Mouse (Mus musculus): ENCODE data around the gene Myh7. TPM values are rescaled to one million over a fixed set of nuclear protein-coding genes. Genes with fewer than 3 reads are reported as not detected.
A peak's percentile ranks its signal among the peaks of the same experiment; 100 is the strongest.
"Not testable (repeated sequence)": the region's sequence is repeated elsewhere in the genome, so short reads cannot be mapped to it uniquely, and the experiment has no call there.

Myh7 gene
- polyA plus RNA-seq, 1 experiment from 2014 or later = 2.0 TPM

- H3K36me3 ChIP-seq (ENCODE audit: control insufficient read depth, insufficient read depth, low read length); H3K9me3 ChIP-seq (ENCODE audit: control insufficient read depth, low read length); H3K4me2 ChIP-seq (replicated peaks; ENCODE audit: low read depth, low read length); H3K4me3 ChIP-seq (ENCODE audit: low read length); H3K9ac ChIP-seq (ENCODE audit: low read depth, low read length); H3K27me3 ChIP-seq (ENCODE audit: control insufficient read depth, insufficient read depth, low read length); H3K27ac ChIP-seq (ENCODE audit: low read depth, low read length); ATAC-seq (ENCODE audit: low FRiP score, low TSS enrichment): not testable (repeated sequence)
- H3K4me1 ChIP-seq (ENCODE audit: control insufficient read depth, insufficient read depth, low read length) = peaks cover 18% of the 10 kb centered on the region
- 80% methylated on average over 5 of the region's 5 CpGs for WGBS
Measured at GRCm38 (mm10) chr14:54999868-55000267, 5.4 kb upstream of the Myh7 start.

GRCm38 (mm10) chr14:54998680-54999079 lies 4.3 kb upstream of the Myh7 start:
- H3K9me3 ChIP-seq (ENCODE audit: control insufficient read depth, low read length) = no peaks in the 10 kb centered on the region
- no peak overlapping the region for H3K27ac ChIP-seq (ENCODE audit: low read depth, low read length)
- H3K4me1 ChIP-seq (ENCODE audit: control insufficient read depth, insufficient read depth, low read length) = peaks cover 20% of the 10 kb centered on the region
- no peaks in the 10 kb centered on the region for H3K27me3 ChIP-seq (ENCODE audit: control insufficient read depth, insufficient read depth, low read length)
- no peak overlapping the region for H3K4me3 ChIP-seq (ENCODE audit: low read length)
- no peak overlapping the region for H3K4me2 ChIP-seq (replicated peaks; ENCODE audit: low read depth, low read length)
- no peaks in the 10 kb centered on the region for H3K36me3 ChIP-seq (ENCODE audit: control insufficient read depth, insufficient read depth, low read length)
- no peak overlapping the region for H3K9ac ChIP-seq (ENCODE audit: low read depth, low read length)
- ATAC-seq (ENCODE audit: low FRiP score, low TSS enrichment) = no peak

- ATAC-seq (ENCODE audit: low FRiP score, low TSS enrichment) = no peak
- Histone ChIP-seq H3K9ac (ENCODE audit: low read depth, low read length) (no peak overlapping the region), H3K4me2 (replicated peaks; ENCODE audit: low read depth, low read length) (no peak overlapping the region), H3K4me3 (ENCODE audit: low read length) (no peak overlapping the region), H3K4me1 (ENCODE audit: control insufficient read depth, insufficient read depth, low read length) (peaks cover 14% of the 10 kb centered on the region), H3K27me3 (ENCODE audit: control insufficient read depth, insufficient read depth, low read length) (no peaks in the 10 kb centered on the region), H3K36me3 (ENCODE audit: control insufficient read depth, insufficient read depth, low read length) (no peaks in the 10 kb centered on the region), H3K9me3 (ENCODE audit: control insufficient read depth, low read length) (no peaks in the 10 kb centered on the region), H3K27ac (ENCODE audit: low read depth, low read length) (peak overlapping the region; percentile 52)
- 36% methylated on average over 4 of the region's 4 CpGs for WGBS
Measured at GRCm38 (mm10) chr14:54997297-54997696, 2.9 kb upstream of the Myh7 start.

GRCm38 (mm10) chr14:54996793-54997192 lies 2.4 kb upstream of the Myh7 start:
- Histone ChIP-seq H3K9ac (ENCODE audit: low read depth, low read length) (no peak overlapping the region), H3K4me2 (replicated peaks; ENCODE audit: low read depth, low read length) (no peak overlapping the region), H3K27me3 (ENCODE audit: control insufficient read depth, insufficient read depth, low read length) (no peaks in the 10 kb centered on the region), H3K36me3 (ENCODE audit: control insufficient read depth, insufficient read depth, low read length) (no peaks in the 10 kb centered on the region), H3K4me3 (ENCODE audit: low read length) (no peak overlapping the region), H3K27ac (ENCODE audit: low read depth, low read length) (peak overlapping the region; percentile 52), H3K9me3 (ENCODE audit: control insufficient read depth, low read length) (no peaks in the 10 kb centered on the region), H3K4me1 (ENCODE audit: control insufficient read depth, insufficient read depth, low read length) (peaks cover 14% of the 10 kb centered on the region)
- 38% methylated on average over 9 of the region's 9 CpGs for WGBS
- peak; percentile 67 for ATAC-seq (ENCODE audit: low FRiP score, low TSS enrichment)

- Histone ChIP-seq H3K27me3 (ENCODE audit: control insufficient read depth, insufficient read depth, low read length) (no peaks in the 10 kb centered on the region), H3K4me1 (ENCODE audit: control insufficient read depth, insufficient read depth, low read length) (peaks cover 14% of the 10 kb centered on the region), H3K4me2 (replicated peaks; ENCODE audit: low read depth, low read length) (no peak overlapping the region), H3K36me3 (ENCODE audit: control insufficient read depth, insufficient read depth, low read length) (no peaks in the 10 kb centered on the region), H3K27ac (ENCODE audit: low read depth, low read length) (no peak overlapping the region), H3K4me3 (ENCODE audit: low read length) (no peak overlapping the region), H3K9ac (ENCODE audit: low read depth, low read length) (no peak overlapping the region), H3K9me3 (ENCODE audit: control insufficient read depth, low read length) (no peaks in the 10 kb centered on the region)
- WGBS = 61% methylated on average over 14 of the region's 14 CpGs
- no peak for ATAC-seq (ENCODE audit: low FRiP score, low TSS enrichment)
Measured at GRCm38 (mm10) chr14:54995457-54996138, 1.2 kb upstream of the Myh7 start.

GRCm38 (mm10) chr14:54994869-54995186 lies 402 bp upstream of the Myh7 start:
- H3K27me3 ChIP-seq (ENCODE audit: control insufficient read depth, insufficient read depth, low read length) = no peaks in the 10 kb centered on the region
- no peak for ATAC-seq (ENCODE audit: low FRiP score, low TSS enrichment)
- H3K36me3 ChIP-seq (ENCODE audit: control insufficient read depth, insufficient read depth, low read length) = no peaks in the 10 kb centered on the region
- H3K4me3 ChIP-seq (ENCODE audit: low read length) = no peak overlapping the region
- H3K4me2 ChIP-seq (replicated peaks; ENCODE audit: low read depth, low read length) = no peak overlapping the region
- no peak overlapping the region for H3K27ac ChIP-seq (ENCODE audit: low read depth, low read length)
- H3K9ac ChIP-seq (ENCODE audit: low read depth, low read length) = no peak overlapping the region; the same call in 1 of the 2 replicates
- H3K4me1 ChIP-seq (ENCODE audit: control insufficient read depth, insufficient read depth, low read length) = peaks cover 14% of the 10 kb centered on the region
- no peaks in the 10 kb centered on the region for H3K9me3 ChIP-seq (ENCODE audit: control insufficient read depth, low read length)

GRCm38 (mm10) chr14:54993636-54994035 lies 790 bp downstream of the Myh7 start:
- no peaks in the 10 kb centered on the region for H3K27me3 ChIP-seq (ENCODE audit: control insufficient read depth, insufficient read depth, low read length)
- no peak overlapping the region for H3K27ac ChIP-seq (ENCODE audit: low read depth, low read length)
- peaks cover 14% of the 10 kb centered on the region for H3K4me1 ChIP-seq (ENCODE audit: control insufficient read depth, insufficient read depth, low read length)
- no peak overlapping the region for H3K9ac ChIP-seq (ENCODE audit: low read depth, low read length)
- H3K4me3 ChIP-seq (ENCODE audit: low read length) = no peak overlapping the region
- no peak overlapping the region for H3K4me2 ChIP-seq (replicated peaks; ENCODE audit: low read depth, low read length)
- H3K9me3 ChIP-seq (ENCODE audit: control insufficient read depth, low read length) = no peaks in the 10 kb centered on the region
- H3K36me3 ChIP-seq (ENCODE audit: control insufficient read depth, insufficient read depth, low read length) = no peaks in the 10 kb centered on the region
- WGBS = 73% methylated on average over 10 of the region's 10 CpGs
- ATAC-seq (ENCODE audit: low FRiP score, low TSS enrichment) = no peak

- Histone ChIP-seq H3K9me3 (ENCODE audit: control insufficient read depth, low read length) (no peaks in the 10 kb centered on the region), H3K4me2 (replicated peaks; ENCODE audit: low read depth, low read length) (no peak overlapping the region), H3K36me3 (ENCODE audit: control insufficient read depth, insufficient read depth, low read length) (no peaks in the 10 kb centered on the region), H3K9ac (ENCODE audit: low read depth, low read length) (no peak overlapping the region), H3K27me3 (ENCODE audit: control insufficient read depth, insufficient read depth, low read length) (no peaks in the 10 kb centered on the region), H3K27ac (ENCODE audit: low read depth, low read length) (no peak overlapping the region), H3K4me1 (ENCODE audit: control insufficient read depth, insufficient read depth, low read length) (peaks cover 14% of the 10 kb centered on the region), H3K4me3 (ENCODE audit: low read length) (no peak overlapping the region)
- no peak for ATAC-seq (ENCODE audit: low FRiP score, low TSS enrichment)
- WGBS = 86% methylated on average over 10 of the region's 10 CpGs
Measured at GRCm38 (mm10) chr14:54992196-54992595, 2.2 kb downstream of the Myh7 start.

- H3K4me1 ChIP-seq (ENCODE audit: control insufficient read depth, insufficient read depth, low read length) = peaks cover 7% of the 10 kb centered on the region
- no peak overlapping the region for H3K4me3 ChIP-seq (ENCODE audit: low read length)
- WGBS = 91% methylated on average over 8 of the region's 8 CpGs
- H3K9me3 ChIP-seq (ENCODE audit: control insufficient read depth, low read length) = no peaks in the 10 kb centered on the region
- no peak overlapping the region for H3K27ac ChIP-seq (ENCODE audit: low read depth, low read length)
- no peaks in the 10 kb centered on the region for H3K36me3 ChIP-seq (ENCODE audit: control insufficient read depth, insufficient read depth, low read length)
- no peak for ATAC-seq (ENCODE audit: low FRiP score, low TSS enrichment)
- H3K4me2 ChIP-seq (replicated peaks; ENCODE audit: low read depth, low read length) = no peak overlapping the region
- no peak overlapping the region for H3K9ac ChIP-seq (ENCODE audit: low read depth, low read length)
- H3K27me3 ChIP-seq (ENCODE audit: control insufficient read depth, insufficient read depth, low read length) = no peaks in the 10 kb centered on the region
Measured at GRCm38 (mm10) chr14:54989886-54990441, 4.5 kb downstream of the Myh7 start.

Measured in kidney, embryonic 14.5 days (tissue).